Mouse (Mus musculus): ENCODE measurements at regions not wholly inside any gene's neighbourhood (a gene's known extent, or its start where the extent isn't known, plus 50 kb on each side); places are given as distances from the start of the nearest gene placed in this dataset.

GRCm38 (mm10) chr5:126566226-126566625 is 675.4 kb upstream of the Tmem132c start:
- Histone ChIP-seq H3K4me1 (ENCODE audit: control insufficient read depth, insufficient read depth, low read length) (no peaks in the 10 kb centered on the region), H3K4me2 (ENCODE audit: low read depth, low read length) (no peak overlapping the region), H3K9ac (replicated peaks; ENCODE audit: low read depth, low read length) (no peak overlapping the region), H3K36me3 (ENCODE audit: control insufficient read depth, insufficient read depth, low read length) (no peaks in the 10 kb centered on the region), H3K27me3 (ENCODE audit: control insufficient read depth, insufficient read depth, low read length) (no peaks in the 10 kb centered on the region), H3K27ac (ENCODE audit: low read depth, low read length) (no peak overlapping the region), H3K4me3 (ENCODE audit: low read depth, low read length) (no peak overlapping the region), H3K9me3 (ENCODE audit: control insufficient read depth, low read length) (no peaks in the 10 kb centered on the region)
- 83% methylated on average over 6 of the region's 6 CpGs for WGBS
- no peak for ATAC-seq (ENCODE audit: low read depth)

DNA sequence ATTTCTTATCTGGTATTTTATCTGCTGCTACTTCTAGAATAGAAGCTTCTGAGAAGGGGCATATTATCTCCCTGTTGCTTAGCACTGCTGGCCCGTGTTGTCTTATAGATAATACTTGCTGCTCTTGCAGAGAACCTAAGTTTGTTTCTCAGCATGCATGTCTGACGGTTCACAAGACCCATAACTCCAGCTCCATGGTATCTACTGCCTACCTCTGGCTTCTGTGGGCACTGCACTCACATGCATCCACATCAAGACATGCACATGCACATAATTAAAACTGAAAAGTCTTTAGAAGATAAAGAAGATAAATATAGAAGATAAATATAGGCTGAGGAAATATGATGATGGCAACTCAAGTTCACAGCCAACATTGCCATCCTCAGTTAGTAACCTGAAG is 667.8 kb upstream of the Tmem132c start:
- Histone ChIP-seq H3K27ac (ENCODE audit: low read depth, low read length) (no peak overlapping the region), H3K27me3 (ENCODE audit: control insufficient read depth, insufficient read depth, low read length) (no peaks in the 10 kb centered on the region), H3K4me1 (ENCODE audit: control insufficient read depth, insufficient read depth, low read length) (no peaks in the 10 kb centered on the region), H3K4me2 (ENCODE audit: low read depth, low read length) (no peak overlapping the region), H3K9me3 (ENCODE audit: control insufficient read depth, low read length) (no peaks in the 10 kb centered on the region), H3K9ac (replicated peaks; ENCODE audit: low read depth, low read length) (no peak overlapping the region), H3K36me3 (ENCODE audit: control insufficient read depth, insufficient read depth, low read length) (no peaks in the 10 kb centered on the region), H3K4me3 (ENCODE audit: low read depth, low read length) (no peak overlapping the region)
- ATAC-seq (ENCODE audit: low read depth), result no peak
- WGBS, result 80% methylated on average over 2 of the region's 2 CpGs

- WGBS, result 69% methylated on average over 12 of the region's 12 CpGs
- no peaks in the 10 kb centered on the region for H3K4me1 ChIP-seq (ENCODE audit: control insufficient read depth, insufficient read depth, low read length)
- H3K9ac ChIP-seq (replicated peaks; ENCODE audit: low read depth, low read length), result no peak overlapping the region
- H3K36me3 ChIP-seq (ENCODE audit: control insufficient read depth, insufficient read depth, low read length), result no peaks in the 10 kb centered on the region
- ATAC-seq (ENCODE audit: low read depth), result no peak
- no peak overlapping the region for H3K4me3 ChIP-seq (ENCODE audit: low read depth, low read length)
- H3K27ac ChIP-seq (ENCODE audit: low read depth, low read length), result no peak overlapping the region
- H3K27me3 ChIP-seq (ENCODE audit: control insufficient read depth, insufficient read depth, low read length), result no peaks in the 10 kb centered on the region
- no peaks in the 10 kb centered on the region for H3K9me3 ChIP-seq (ENCODE audit: control insufficient read depth, low read length)
- no peak overlapping the region for H3K4me2 ChIP-seq (ENCODE audit: low read depth, low read length)
These were observed 643.8 kb upstream of the Tmem132c start for GRCm38 (mm10) chr5:126597786-126598330.

DNA sequence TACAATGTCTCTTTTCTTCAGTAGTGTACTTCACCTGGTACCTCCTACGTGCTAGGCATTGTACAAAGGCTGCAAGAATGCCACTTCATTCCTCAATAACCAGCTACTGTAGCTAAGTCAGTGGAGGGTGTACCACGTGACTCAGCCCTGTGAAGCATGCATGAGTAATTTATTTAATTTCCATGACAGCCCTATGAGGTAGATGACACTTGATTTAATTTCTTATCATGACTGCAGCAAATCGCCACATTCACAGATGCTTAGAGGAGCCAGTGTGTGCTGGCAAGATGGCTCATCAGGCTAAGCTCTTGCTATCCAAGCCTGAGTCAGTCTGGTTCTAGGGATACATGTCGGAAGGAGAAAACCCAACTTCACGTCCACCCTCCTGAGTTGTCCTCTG is 642.0 kb upstream of the Tmem132c start:
- H3K4me3 ChIP-seq (ENCODE audit: low read depth, low read length), result no peak overlapping the region
- ATAC-seq (ENCODE audit: low read depth), result no peak
- H3K27me3 ChIP-seq (ENCODE audit: control insufficient read depth, insufficient read depth, low read length), result no peaks in the 10 kb centered on the region
- no peaks in the 10 kb centered on the region for H3K4me1 ChIP-seq (ENCODE audit: control insufficient read depth, insufficient read depth, low read length)
- H3K36me3 ChIP-seq (ENCODE audit: control insufficient read depth, insufficient read depth, low read length), result no peaks in the 10 kb centered on the region
- no peaks in the 10 kb centered on the region for H3K9me3 ChIP-seq (ENCODE audit: control insufficient read depth, low read length)
- no peak overlapping the region for H3K4me2 ChIP-seq (ENCODE audit: low read depth, low read length)
- H3K9ac ChIP-seq (replicated peaks; ENCODE audit: low read depth, low read length), result no peak overlapping the region
- 77% methylated on average over 5 of the region's 5 CpGs for WGBS
- H3K27ac ChIP-seq (ENCODE audit: low read depth, low read length), result no peak overlapping the region

DNA sequence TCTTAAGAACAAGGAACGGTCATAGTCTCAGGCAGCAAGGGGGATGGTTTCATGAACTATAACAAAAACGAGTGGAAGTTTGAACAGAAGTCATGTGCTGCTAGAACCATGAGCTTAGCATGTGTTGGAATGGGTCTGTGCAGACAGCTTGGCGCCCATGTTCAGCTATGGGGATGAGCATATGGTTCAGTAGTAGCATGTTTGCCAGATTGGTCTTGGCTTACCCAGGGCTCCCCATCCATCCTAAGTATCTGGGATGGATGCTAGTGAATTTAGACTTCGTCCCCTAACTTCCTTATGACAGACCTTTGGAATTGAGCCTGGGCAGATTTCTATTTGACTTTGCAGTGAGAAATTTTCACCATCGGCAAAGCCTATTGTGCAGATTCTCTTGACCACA is 634.9 kb upstream of the Tmem132c start:
- ATAC-seq (ENCODE audit: low read depth), result no peak
- Histone ChIP-seq H3K4me1 (ENCODE audit: control insufficient read depth, insufficient read depth, low read length) (no peaks in the 10 kb centered on the region), H3K9me3 (ENCODE audit: control insufficient read depth, low read length) (no peaks in the 10 kb centered on the region), H3K27ac (ENCODE audit: low read depth, low read length) (no peak overlapping the region), H3K4me2 (ENCODE audit: low read depth, low read length) (no peak overlapping the region), H3K36me3 (ENCODE audit: control insufficient read depth, insufficient read depth, low read length) (no peaks in the 10 kb centered on the region), H3K9ac (replicated peaks; ENCODE audit: low read depth, low read length) (no peak overlapping the region), H3K27me3 (ENCODE audit: control insufficient read depth, insufficient read depth, low read length) (no peaks in the 10 kb centered on the region), H3K4me3 (ENCODE audit: low read depth, low read length) (no peak overlapping the region)
- 81% methylated on average over 5 of the region's 5 CpGs for WGBS

GRCm38 (mm10) chr5:126612571-126612970 is 629.0 kb upstream of the Tmem132c start:
- no peak overlapping the region for H3K4me2 ChIP-seq (ENCODE audit: low read depth, low read length)
- no peaks in the 10 kb centered on the region for H3K36me3 ChIP-seq (ENCODE audit: control insufficient read depth, insufficient read depth, low read length)
- no peak overlapping the region for H3K27ac ChIP-seq (ENCODE audit: low read depth, low read length)
- no peaks in the 10 kb centered on the region for H3K4me1 ChIP-seq (ENCODE audit: control insufficient read depth, insufficient read depth, low read length)
- H3K9me3 ChIP-seq (ENCODE audit: control insufficient read depth, low read length), result no peaks in the 10 kb centered on the region
- H3K9ac ChIP-seq (replicated peaks; ENCODE audit: low read depth, low read length), result no peak overlapping the region
- no peak overlapping the region for H3K4me3 ChIP-seq (ENCODE audit: low read depth, low read length)
- WGBS, result 93% methylated on average over 4 of the region's 4 CpGs
- H3K27me3 ChIP-seq (ENCODE audit: control insufficient read depth, insufficient read depth, low read length), result no peaks in the 10 kb centered on the region
- no peak for ATAC-seq (ENCODE audit: low read depth)

DNA sequence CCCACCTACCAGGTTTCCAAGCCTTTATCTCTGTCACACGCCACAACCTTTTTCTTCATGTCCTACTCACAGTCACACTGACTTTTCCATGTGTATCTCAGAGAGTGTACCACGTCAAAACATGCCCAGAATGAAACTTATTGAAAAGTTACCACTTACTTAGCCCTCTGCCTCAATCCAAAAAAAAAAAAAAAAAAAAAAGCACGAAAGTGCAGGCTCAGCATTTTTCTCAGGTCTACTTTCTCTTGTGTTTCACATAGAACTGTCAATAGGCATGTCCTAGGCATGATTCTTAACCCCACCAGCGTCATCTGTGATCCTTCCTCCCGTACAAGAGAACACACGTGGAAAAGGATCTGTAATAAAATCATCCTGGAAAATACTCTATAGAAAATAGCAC is 619.1 kb upstream of the Tmem132c start:
- Histone ChIP-seq H3K4me3 (ENCODE audit: low read depth, low read length) (no peak overlapping the region), H3K27ac (ENCODE audit: low read depth, low read length) (no peak overlapping the region)
- 83% methylated on average over 6 of the region's 6 CpGs for WGBS

GRCm38 (mm10) chr5:126623205-126623604 is 618.4 kb upstream of the Tmem132c start:
- no peaks in the 10 kb centered on the region for H3K9me3 ChIP-seq (ENCODE audit: control insufficient read depth, low read length)
- 11% methylated on average over 6 of the region's 6 CpGs for WGBS
- no peak for ATAC-seq (ENCODE audit: low read depth)
- no peak overlapping the region for H3K4me3 ChIP-seq (ENCODE audit: low read depth, low read length)
- H3K4me2 ChIP-seq (ENCODE audit: low read depth, low read length), result no peak overlapping the region
- no peaks in the 10 kb centered on the region for H3K4me1 ChIP-seq (ENCODE audit: control insufficient read depth, insufficient read depth, low read length)
- H3K9ac ChIP-seq (replicated peaks; ENCODE audit: low read depth, low read length), result no peak overlapping the region
- no peaks in the 10 kb centered on the region for H3K27me3 ChIP-seq (ENCODE audit: control insufficient read depth, insufficient read depth, low read length)
- no peak overlapping the region for H3K27ac ChIP-seq (ENCODE audit: low read depth, low read length)
- no peaks in the 10 kb centered on the region for H3K36me3 ChIP-seq (ENCODE audit: control insufficient read depth, insufficient read depth, low read length)

More for the DNA sequence above, 619.1 kb upstream of the Tmem132c start:
- Histone ChIP-seq H3K9ac (replicated peaks; ENCODE audit: low read depth, low read length) (no peak overlapping the region), H3K36me3 (ENCODE audit: control insufficient read depth, insufficient read depth, low read length) (no peaks in the 10 kb centered on the region), H3K4me2 (ENCODE audit: low read depth, low read length) (no peak overlapping the region), H3K27me3 (ENCODE audit: control insufficient read depth, insufficient read depth, low read length) (no peaks in the 10 kb centered on the region), H3K9me3 (ENCODE audit: control insufficient read depth, low read length) (no peaks in the 10 kb centered on the region), H3K4me1 (ENCODE audit: control insufficient read depth, insufficient read depth, low read length) (no peaks in the 10 kb centered on the region)
- no peak for ATAC-seq (ENCODE audit: low read depth)

DNA sequence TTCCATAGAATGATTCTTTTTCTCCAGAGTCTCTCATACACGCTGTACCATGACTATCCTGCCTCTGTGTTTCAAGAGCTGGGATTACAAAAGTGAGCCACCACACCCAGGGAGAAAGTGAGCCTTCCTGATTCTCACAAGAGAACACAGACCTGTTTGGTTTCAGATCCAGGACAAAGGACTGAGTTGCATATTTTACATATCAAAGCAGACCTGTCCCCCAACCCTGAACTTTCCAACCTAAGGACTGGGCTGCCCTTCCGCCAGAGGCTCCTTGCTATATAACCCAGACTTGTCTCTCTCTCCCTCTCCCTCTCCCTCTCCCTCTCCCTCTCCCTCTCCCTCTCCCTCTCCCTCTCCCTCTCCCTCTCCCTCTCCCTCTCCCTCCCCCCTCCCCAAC is 611.8 kb upstream of the Tmem132c start:
- H3K27ac ChIP-seq (ENCODE audit: low read depth, low read length), result no peak overlapping the region
- no peak for ATAC-seq (ENCODE audit: low read depth)
- no peaks in the 10 kb centered on the region for H3K27me3 ChIP-seq (ENCODE audit: control insufficient read depth, insufficient read depth, low read length)
- H3K4me3 ChIP-seq (ENCODE audit: low read depth, low read length), result no peak overlapping the region
- H3K4me1 ChIP-seq (ENCODE audit: control insufficient read depth, insufficient read depth, low read length), result no peaks in the 10 kb centered on the region
- H3K4me2 ChIP-seq (ENCODE audit: low read depth, low read length), result no peak overlapping the region
- no peaks in the 10 kb centered on the region for H3K9me3 ChIP-seq (ENCODE audit: control insufficient read depth, low read length)
- H3K9ac ChIP-seq (replicated peaks; ENCODE audit: low read depth, low read length), result no peak overlapping the region
- WGBS, result 32% methylated on average over 2 of the region's 2 CpGs
- no peaks in the 10 kb centered on the region for H3K36me3 ChIP-seq (ENCODE audit: control insufficient read depth, insufficient read depth, low read length)

GRCm38 (mm10) chr5:126650415-126650814 is 591.2 kb upstream of the Tmem132c start:
- no peaks in the 10 kb centered on the region for H3K27me3 ChIP-seq (ENCODE audit: control insufficient read depth, insufficient read depth, low read length)
- WGBS, result 81% methylated on average over 7 of the region's 7 CpGs
- no peak overlapping the region for H3K4me3 ChIP-seq (ENCODE audit: low read depth, low read length)
- no peak overlapping the region for H3K9ac ChIP-seq (replicated peaks; ENCODE audit: low read depth, low read length)
- no peak overlapping the region for H3K27ac ChIP-seq (ENCODE audit: low read depth, low read length)
- H3K36me3 ChIP-seq (ENCODE audit: control insufficient read depth, insufficient read depth, low read length), result no peaks in the 10 kb centered on the region
- no peaks in the 10 kb centered on the region for H3K4me1 ChIP-seq (ENCODE audit: control insufficient read depth, insufficient read depth, low read length)
- no peaks in the 10 kb centered on the region for H3K9me3 ChIP-seq (ENCODE audit: control insufficient read depth, low read length)
- H3K4me2 ChIP-seq (ENCODE audit: low read depth, low read length), result no peak overlapping the region
- no peak for ATAC-seq (ENCODE audit: low read depth)
